Mouse (Mus musculus) stomach, embryonic 16.5 days (tissue): ENCODE results near the gene Adssl1. TPM values are rescaled to one million over a fixed set of nuclear protein-coding genes. Genes with fewer than 3 reads are reported as not detected.

Experiments used
- ATAC-seq: fragments of 200-750 bp; cut with Nextera tagmentation; 2 replicates; pipeline ENCODE4 v1.8.0; 2017; ENCODE audit warnings: moderate number of reproducible peaks, moderate TSS enrichment; ENCODE audit not compliant: insufficient read depth, low FRiP score
- H3K27ac ChIP-seq: fragments of 300-500 bp; sonication (generic); 2 replicates; pipeline ENCODE4 v1.5.1; 2014; ENCODE audit warnings: low read length
- H3K27me3 ChIP-seq: fragments of 300-500 bp; sonication (generic); 2 replicates; pipeline ENCODE4 v1.6.1; 2014; ENCODE audit warnings: low read length, control low read depth, mixed read lengths; ENCODE audit not compliant: control insufficient read depth, insufficient read depth
- H3K36me3 ChIP-seq: fragments of 300-500 bp; sonication (generic); 2 replicates; pipeline ENCODE4 v1.6.1; 2014; ENCODE audit warnings: low read length; ENCODE audit not compliant: control insufficient read depth, insufficient read depth
- H3K4me1 ChIP-seq: fragments of 300-500 bp; sonication (generic); 2 replicates; pipeline ENCODE4 v1.6.1; 2014; ENCODE audit warnings: low read length, control low read depth, mixed read lengths; ENCODE audit not compliant: control insufficient read depth, insufficient read depth
- H3K4me2 ChIP-seq: fragments of 300-500 bp; sonication (generic); 2 replicates; pipeline ENCODE4 v1.6.1; 2014; ENCODE audit warnings: low read depth, low read length, mixed read lengths
- H3K4me3 ChIP-seq: fragments of 300-500 bp; sonication (generic); replicated peaks from 2 replicates; pipeline ENCODE4 v1.5.1; 2014; ENCODE audit warnings: mild to moderate bottlenecking, low read length
- H3K9ac ChIP-seq: fragments of 300-500 bp; sonication (generic); 2 replicates; pipeline ENCODE4 v1.6.1; 2014; ENCODE audit warnings: low read length
- H3K9me3 ChIP-seq: fragments of 300-500 bp; sonication (generic); replicated peaks from 2 replicates; pipeline ENCODE4 v1.6.1; 2016; ENCODE audit warnings: low read length, control low read depth; ENCODE audit not compliant: control insufficient read depth
- WGBS: fragments of 180-500 bp; shearing (Covaris S2); extraction: QIAGEN DNeasy Blood & Tissue Kit; methylation state at CpG from one replicate; pipeline ENCODE4 v1.1.7; 2014; 5-methylcytosine and 5-hydroxymethylcytosine counted together
- polyA plus RNA-seq: library from polyadenylated mRNA; unstranded; fragments of >200 nt; fragmentation: Nextera tagmentation; extraction: Ambion mirVana; gene quantifications from 2 replicates; pipeline ENCODE4 v1.2.1, GENCODE M21; 2015

Gene Adssl1
- polyA plus RNA-seq, 1 experiment from 2014 or later: 10.3 TPM

DNA sequence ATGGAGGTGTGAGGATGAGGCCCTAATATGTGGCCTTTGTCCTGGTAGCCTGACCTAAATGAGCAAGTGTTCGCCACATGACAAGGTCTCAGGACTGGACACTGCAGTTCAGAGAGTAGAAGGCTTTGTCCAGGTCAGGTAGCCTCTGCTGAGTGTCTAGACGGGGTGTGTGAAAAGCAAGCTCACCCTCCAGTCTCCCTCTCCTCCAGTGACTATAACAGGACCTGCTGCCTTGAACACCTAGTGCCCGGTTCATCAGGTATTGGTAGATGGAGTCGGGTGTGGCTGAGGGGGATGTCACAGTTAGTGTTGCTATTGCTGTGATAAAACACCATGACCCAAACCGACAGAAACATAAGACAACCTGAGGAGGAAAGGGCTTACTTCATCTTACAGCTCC, 28.6 kb upstream of the Adssl1 start:
- H3K27me3 ChIP-seq: no peaks in the 10 kb centered on the region
- no peaks in the 10 kb centered on the region for H3K36me3 ChIP-seq
- peaks cover 46% of the 10 kb centered on the region for H3K4me1 ChIP-seq
- H3K9ac ChIP-seq: no peak overlapping the region
- no peak overlapping the region for H3K27ac ChIP-seq
- H3K4me3 ChIP-seq: no peak overlapping the region
- ATAC-seq: no peak
- H3K9me3 ChIP-seq: no peaks in the 10 kb centered on the region
- WGBS: 92% methylated on average over 5 of the region's 5 CpGs
- H3K4me2 ChIP-seq: no peak overlapping the region

DNA sequence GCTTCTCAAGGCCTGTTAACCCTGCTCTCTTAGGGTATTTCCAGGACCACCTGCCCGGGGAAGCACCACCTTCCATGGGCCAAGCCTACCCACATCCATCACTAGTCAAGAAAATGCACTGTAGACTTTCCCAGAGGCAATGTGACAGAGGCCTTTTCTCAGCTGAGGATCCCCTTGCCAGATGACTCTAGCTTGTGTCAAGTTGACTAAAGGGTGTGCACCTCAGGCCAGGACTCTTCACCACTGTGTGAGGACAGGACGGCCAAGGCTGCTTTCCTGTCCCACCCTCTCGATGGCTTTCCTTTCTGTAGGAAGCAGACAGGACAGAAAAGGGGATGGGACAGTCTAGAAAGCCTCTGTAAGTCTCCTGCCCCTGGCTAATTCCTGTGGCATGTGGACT, 28.1 kb upstream of the Adssl1 start:
- H3K27me3 ChIP-seq: no peaks in the 10 kb centered on the region
- no peak overlapping the region for H3K4me3 ChIP-seq
- no peak for ATAC-seq
- peaks cover 48% of the 10 kb centered on the region for H3K4me1 ChIP-seq
- WGBS: 80% methylated on average over 3 of the region's 3 CpGs
- H3K36me3 ChIP-seq: no peaks in the 10 kb centered on the region
- H3K9ac ChIP-seq: no peak overlapping the region
- no peak overlapping the region for H3K4me2 ChIP-seq
- no peak overlapping the region for H3K27ac ChIP-seq
- no peaks in the 10 kb centered on the region for H3K9me3 ChIP-seq

DNA sequence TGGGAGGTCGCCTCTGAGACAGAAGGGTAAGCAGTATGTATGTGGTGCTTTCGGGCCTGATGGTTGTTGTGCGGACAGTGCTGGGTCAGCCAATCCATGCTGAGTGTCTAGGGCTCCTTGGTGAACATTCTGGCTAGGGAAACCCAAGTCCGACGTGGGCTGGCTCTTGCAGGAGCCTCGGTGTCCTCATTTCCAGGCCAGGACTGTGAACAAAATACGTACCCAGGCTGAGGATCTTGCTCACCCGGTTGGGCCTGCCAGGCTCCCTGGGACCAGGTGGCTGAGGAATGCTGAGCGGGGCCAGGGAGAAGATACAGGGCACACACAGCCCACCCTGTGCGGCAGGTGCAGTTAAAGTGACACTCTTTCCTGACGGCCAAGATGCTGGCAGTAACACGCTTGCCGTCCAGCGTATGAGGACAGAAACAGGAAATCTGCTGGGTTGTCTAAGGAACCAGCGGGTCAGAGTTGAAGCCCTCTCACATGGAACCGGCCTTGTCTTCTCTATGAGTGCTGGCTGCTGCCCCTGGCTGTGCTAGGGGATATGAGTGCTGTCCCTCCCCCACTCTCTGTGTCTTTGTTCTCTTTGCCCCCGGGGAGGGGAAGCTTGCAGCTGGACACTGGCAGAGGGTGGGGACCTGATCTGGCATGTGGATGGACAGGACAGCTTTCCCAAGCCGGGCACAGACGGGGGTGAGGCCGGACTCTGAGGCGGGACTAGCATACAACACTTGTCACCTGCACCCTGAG, 26.7 kb upstream of the Adssl1 start:
- WGBS: 66% methylated on average over 21 of the region's 21 CpGs
- H3K4me1 ChIP-seq: peaks cover 44% of the 10 kb centered on the region

DNA sequence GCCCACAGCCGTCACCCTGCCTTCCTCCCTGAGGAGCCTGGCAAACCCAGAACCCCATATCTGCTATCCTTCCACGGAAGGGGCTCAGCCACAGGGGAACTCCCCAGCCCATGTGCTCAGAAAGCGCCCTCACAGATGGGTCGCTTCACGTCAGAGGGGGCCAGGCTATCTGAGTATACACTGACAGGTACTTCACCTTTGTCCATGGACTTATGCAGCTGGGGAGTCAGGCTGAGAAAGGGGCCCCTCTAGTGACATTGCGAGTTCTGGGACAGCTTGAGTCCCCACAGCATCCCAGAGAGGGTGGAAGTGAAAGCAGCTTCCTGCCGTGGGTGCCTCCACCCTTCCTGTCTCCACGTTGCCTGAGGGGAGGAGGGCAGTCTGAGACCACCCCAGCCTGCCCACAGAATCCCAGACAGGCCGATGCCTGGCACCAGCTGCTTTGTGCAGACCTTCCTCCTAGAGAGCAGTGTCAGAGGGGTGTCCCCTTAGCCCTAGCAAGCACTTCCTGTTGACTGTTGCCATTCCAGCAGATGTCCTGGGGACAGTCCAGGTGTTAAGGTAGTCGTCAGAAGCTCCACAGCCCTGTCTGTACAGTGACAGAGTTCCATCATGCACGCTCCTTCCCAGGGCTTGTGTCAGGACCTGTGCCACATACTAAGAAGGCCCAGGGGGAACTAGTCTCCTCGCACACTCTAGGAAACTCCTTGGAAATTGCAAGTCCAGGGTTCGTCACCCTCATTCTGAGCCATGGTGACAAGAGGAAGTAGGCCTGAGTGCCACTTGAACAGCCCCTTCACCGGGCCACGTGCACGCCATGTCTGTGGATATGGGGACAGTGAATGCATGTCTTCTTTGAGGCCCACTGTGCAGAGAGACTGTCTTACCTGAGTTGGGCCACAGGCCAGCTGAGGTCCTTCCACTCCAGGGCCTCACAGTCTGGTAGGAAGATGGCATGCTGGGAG, 25.6 kb upstream of the Adssl1 start:
- H3K27ac ChIP-seq: no peak overlapping the region
- no peak overlapping the region for H3K4me2 ChIP-seq
- H3K9ac ChIP-seq: peak overlapping the region; percentile 10; the same call in 1 of the 2 replicates
- H3K9me3 ChIP-seq: no peaks in the 10 kb centered on the region
- H3K4me1 ChIP-seq: peaks cover 37% of the 10 kb centered on the region
- 68% methylated on average over 16 of the region's 16 CpGs for WGBS
- ATAC-seq: no peak
- H3K36me3 ChIP-seq: no peaks in the 10 kb centered on the region
- no peak overlapping the region for H3K4me3 ChIP-seq
- no peaks in the 10 kb centered on the region for H3K27me3 ChIP-seq

More for the DNA sequence above, 26.7 kb upstream of the Adssl1 start:
- Histone ChIP-seq H3K4me2 (no peak overlapping the region), H3K4me3 (no peak overlapping the region), H3K27me3 (no peaks in the 10 kb centered on the region), H3K36me3 (no peaks in the 10 kb centered on the region), H3K9ac (no peak overlapping the region), H3K9me3 (no peaks in the 10 kb centered on the region), H3K27ac (no peak overlapping the region)
- ATAC-seq: no peak

DNA sequence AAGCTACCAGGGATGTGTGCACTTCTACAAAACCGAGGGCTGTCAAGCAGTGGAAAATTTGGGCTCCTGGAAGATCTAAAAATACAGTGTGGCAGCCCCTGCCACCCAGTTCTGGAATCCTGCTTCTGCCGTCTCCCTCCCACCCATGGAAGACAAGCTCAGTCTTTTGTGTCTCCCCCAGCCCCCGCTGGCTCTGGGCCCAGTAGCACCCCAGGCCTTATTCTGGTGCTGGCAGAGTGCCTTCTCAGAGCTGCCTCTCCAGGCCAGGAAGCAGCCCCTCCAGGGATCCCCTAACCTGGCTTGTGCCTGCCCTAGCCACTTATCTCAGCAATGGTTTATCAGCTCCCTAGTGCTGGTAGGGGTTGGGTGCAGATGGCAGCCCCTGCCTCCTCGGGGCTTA, 24.9 kb upstream of the Adssl1 start:
- no peaks in the 10 kb centered on the region for H3K36me3 ChIP-seq
- H3K9me3 ChIP-seq: no peaks in the 10 kb centered on the region
- WGBS: 44% methylated on average over 4 of the region's 4 CpGs
- H3K4me1 ChIP-seq: peaks cover 34% of the 10 kb centered on the region
- no peak overlapping the region for H3K4me2 ChIP-seq
- no peak for ATAC-seq
- H3K9ac ChIP-seq: peak overlapping the region; percentile 34
- no peaks in the 10 kb centered on the region for H3K27me3 ChIP-seq
- no peak overlapping the region for H3K4me3 ChIP-seq
- H3K27ac ChIP-seq: peak overlapping the region; percentile 32; the same call in 1 of the 2 replicates

DNA sequence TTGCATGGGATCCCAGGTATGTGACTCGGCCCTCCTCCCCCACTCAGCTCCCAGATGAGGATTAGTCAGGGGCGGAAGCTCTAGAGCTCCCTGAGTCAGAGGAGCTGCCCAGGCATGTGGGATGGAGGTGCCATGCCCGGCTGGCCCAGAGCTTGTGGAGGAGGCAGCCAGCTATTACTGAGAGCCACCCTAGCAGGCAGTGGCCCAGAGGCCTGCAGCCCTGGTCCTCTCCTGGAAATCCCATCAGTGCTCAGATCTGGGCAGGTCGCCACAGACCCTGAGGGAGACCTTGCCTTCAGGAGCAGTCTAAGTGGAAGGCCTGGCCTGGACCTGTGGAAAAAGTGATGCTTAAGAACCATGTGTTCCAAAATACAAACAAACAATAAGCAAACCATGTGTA, 24.2 kb upstream of the Adssl1 start:
- Histone ChIP-seq H3K27me3 (no peaks in the 10 kb centered on the region), H3K4me1 (peaks cover 32% of the 10 kb centered on the region), H3K4me2 (no peak overlapping the region), H3K27ac (peak overlapping the region; percentile 32; the same call in 1 of the 2 replicates), H3K36me3 (no peaks in the 10 kb centered on the region), H3K9me3 (no peaks in the 10 kb centered on the region), H3K9ac (no peak overlapping the region), H3K4me3 (no peak overlapping the region)
- WGBS: 69% methylated on average over 4 of the region's 4 CpGs
- peak; percentile 23; the same call in 1 of the 2 replicates for ATAC-seq

DNA sequence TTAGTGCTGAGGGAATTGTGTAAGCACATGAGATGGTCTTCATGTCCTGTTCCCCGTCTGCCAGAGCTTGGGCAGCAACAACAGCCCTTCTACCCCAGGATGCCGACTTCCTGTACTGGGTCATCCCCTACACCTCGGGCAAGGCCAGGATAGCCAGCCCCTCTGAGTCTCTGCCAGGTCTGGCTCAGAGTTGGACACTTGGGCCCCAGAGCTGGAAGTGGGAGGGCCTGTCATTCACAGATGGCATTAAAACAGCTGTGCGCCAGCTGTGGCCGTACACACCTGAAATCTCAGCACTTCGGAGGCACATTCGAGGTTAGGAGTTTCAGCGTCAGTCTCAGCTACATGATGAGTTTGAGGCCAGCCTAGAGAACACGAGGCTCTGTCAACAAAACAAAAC, 23.4 kb upstream of the Adssl1 start:
- Histone ChIP-seq H3K4me3 (no peak overlapping the region), H3K9me3 (no peaks in the 10 kb centered on the region), H3K9ac (no peak overlapping the region), H3K36me3 (no peaks in the 10 kb centered on the region), H3K27me3 (no peaks in the 10 kb centered on the region), H3K4me2 (no peak overlapping the region), H3K27ac (no peak overlapping the region), H3K4me1 (peaks cover 29% of the 10 kb centered on the region)
- 60% methylated on average over 9 of the region's 9 CpGs for WGBS
- ATAC-seq: no peak

DNA sequence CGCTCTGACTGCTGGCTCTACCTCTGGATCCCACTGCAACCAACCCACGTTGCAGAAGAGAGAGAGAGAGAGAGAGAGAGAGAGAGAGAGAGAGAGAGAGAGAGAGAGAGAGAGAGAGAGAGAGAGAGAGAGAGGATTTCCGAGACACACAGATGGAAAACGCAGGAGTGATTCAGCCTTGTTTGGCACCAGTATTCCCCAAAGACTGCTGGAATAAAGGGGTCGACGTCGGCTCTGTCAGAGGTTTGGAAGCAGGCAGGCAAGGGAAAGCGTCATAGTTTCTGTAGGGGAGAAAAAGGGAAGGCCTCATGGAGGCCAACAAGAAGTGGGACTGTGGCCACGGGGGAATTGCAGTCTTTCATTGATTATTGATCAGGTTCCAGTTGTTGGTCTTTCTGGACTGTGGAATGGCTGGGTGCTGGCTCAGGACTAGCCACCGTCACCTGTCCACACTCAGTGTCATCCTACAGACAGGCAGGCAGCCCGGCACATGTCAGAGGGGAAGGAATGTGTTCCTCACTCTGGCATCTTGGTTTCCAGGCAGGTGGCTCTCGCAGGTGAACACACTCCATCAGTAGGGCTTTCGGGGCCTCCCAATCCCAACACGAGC, 22.8 kb upstream of the Adssl1 start:
- Histone ChIP-seq H3K27ac (no peak overlapping the region), H3K9ac (no peak overlapping the region), H3K4me2 (no peak overlapping the region), H3K4me3 (no peak overlapping the region), H3K36me3 (no peaks in the 10 kb centered on the region), H3K4me1 (peaks cover 29% of the 10 kb centered on the region), H3K27me3 (no peaks in the 10 kb centered on the region), H3K9me3 (no peaks in the 10 kb centered on the region)
- ATAC-seq: no peak
- WGBS: 69% methylated on average over 14 of the region's 14 CpGs

DNA sequence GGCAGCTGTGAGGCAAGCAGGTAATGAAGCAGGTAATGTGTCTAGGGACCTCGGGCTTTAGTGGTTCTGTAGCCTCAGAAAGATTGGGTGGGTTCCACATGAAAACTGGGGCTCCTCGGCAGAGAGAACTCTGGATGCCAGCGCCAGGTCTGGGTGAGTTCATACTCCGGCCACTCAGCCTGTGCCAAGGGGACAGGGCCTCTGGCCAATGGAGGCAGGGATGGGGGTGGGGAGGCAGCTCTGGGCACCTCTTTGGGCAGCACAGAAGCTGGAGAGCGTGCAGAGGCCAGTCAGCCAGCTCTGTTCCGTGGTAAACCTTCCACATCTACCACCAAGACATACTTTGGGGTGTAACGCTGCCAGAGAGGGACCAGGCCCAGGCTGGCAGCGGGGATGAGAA, 22.2 kb upstream of the Adssl1 start:
- Histone ChIP-seq H3K9ac (no peak overlapping the region), H3K4me3 (no peak overlapping the region), H3K36me3 (no peaks in the 10 kb centered on the region), H3K27ac (no peak overlapping the region), H3K9me3 (no peaks in the 10 kb centered on the region), H3K4me2 (no peak overlapping the region), H3K27me3 (no peaks in the 10 kb centered on the region), H3K4me1 (peaks cover 29% of the 10 kb centered on the region)
- WGBS: 87% methylated on average over 8 of the region's 8 CpGs
- ATAC-seq: no peak
